In genomic region chr10:41834131-41834530, GRCm38 (mm10) we compare ENCODE assay signal across 15 mouse cellular contexts. TPM values are rescaled to one million over a fixed set of nuclear protein-coding genes. Genes with fewer than 3 reads are reported as not detected.
A peak's percentile ranks its signal among the peaks of the same experiment; 100 is the strongest.
DNase-seq lines count a peak whose midpoint lies in the region.
"Had no signal": no experiment of that assay in that cellular context is flagged by ENCODE, and none has a peak within 500 bp of the region (broad histone marks: within the 10 kb centered on the region; RNA-seq: fewer than 3 reads in every experiment).

No protein-coding gene starts in this region.

- peaks cover 7% of the 10 kb centered on the region; the same call in 1 of the 2 replicates for H3K4me1 ChIP-seq in limb, embryonic 10.5 days
- H3K4me1 ChIP-seq: forebrain, embryonic 12.5 days; neural tube, embryonic 12.5 days had no signal

- H3K27ac ChIP-seq in limb, embryonic 10.5 days: no peak overlapping the region
- H3K27ac ChIP-seq: forebrain, embryonic 12.5 days; neural tube, embryonic 12.5 days had no signal

- DNase-seq in thymus, postnatal 0 days (ENCODE audit: low spot score): peak; percentile 34
- DNase-seq in thymus, adult 18-20 months: no peak
- DNase-seq in cerebellum, adult 11 months: peak; percentile 57
- DNase-seq in cerebellum, adult 9-11 months: peak; percentile 84
- DNase-seq in thymus, postnatal 4 days: peak; percentile 43
- no peak for DNase-seq in limb, embryonic 10.5 days (ENCODE audit: low spot score)
- no peak for DNase-seq in gastrocnemius, adult 18-20 months (ENCODE audit: low spot score)
- DNase-seq: adrenal gland, postnatal 10 days; kidney, adult 2 months; kidney, postnatal 14 days; liver; liver, postnatal 0 days; right cerebral cortex, postnatal 14 days had no signal

- H3K27me3 ChIP-seq in limb, embryonic 10.5 days (ENCODE audit: low read depth, poor library complexity, severe bottlenecking): no peaks in the 10 kb centered on the region
- H3K27me3 ChIP-seq: forebrain, embryonic 12.5 days; neural tube, embryonic 12.5 days had no signal

- H3K36me3 ChIP-seq in limb, embryonic 10.5 days: no peaks in the 10 kb centered on the region
- H3K36me3 ChIP-seq: forebrain, embryonic 12.5 days; neural tube, embryonic 12.5 days had no signal

- H3K9me3 ChIP-seq in limb, embryonic 10.5 days (replicated peaks): 0 out of 2 replicates have a peak, but pooled peaks cover 2% of the 10 kb centered on the region
- H3K9me3 ChIP-seq: neural tube, embryonic 12.5 days had no signal

- H3K4me3 ChIP-seq in limb, embryonic 10.5 days: no peak overlapping the region
- H3K4me3 ChIP-seq: forebrain, embryonic 12.5 days; neural tube, embryonic 12.5 days had no signal

- WGBS in limb, embryonic 10.5 days: 88% methylated on average over 2 of the region's 2 CpGs

RNA-seq across cellular contexts. Expression of gene Sesn1, which starts 24.4 kb away (rescaled TPM):
- polyA plus RNA-seq in thymus, postnatal 0 days (2015; fragmentation: Nextera tagmentation; extraction: Ambion mirVana): 66.5 and 69.4 TPM in 2 replicates
- polyA plus RNA-seq in limb, embryonic 10.5 days (2016; fragmentation: Nextera tagmentation; extraction: Ambion mirVana): 19.7 and 26.3 TPM in 2 replicates
- 10 to 100 TPM; 17.0 to 40.1 TPM for total RNA-seq in gastrocnemius, adult 18-20 months (2021)

RNA-seq across cellular contexts. Expression of gene Cep57l1, which starts 24.5 kb away (rescaled TPM):
- 28.0 and 29.2 TPM in 2 replicates for polyA plus RNA-seq in thymus, postnatal 0 days (2015; fragmentation: Nextera tagmentation; extraction: Ambion mirVana)
- 19.6 and 25.9 TPM in 2 replicates for polyA plus RNA-seq in limb, embryonic 10.5 days (2016; fragmentation: Nextera tagmentation; extraction: Ambion mirVana)
- 1 to 10 TPM; 2.0 to 2.6 TPM for total RNA-seq in gastrocnemius, adult 18-20 months (2021)

Comparison
In these comparisons a context has a peak if more than half of its experiments do, and no peak if none do; other contexts are left out.
1. DNase-seq: peak in thymus, postnatal 0 days (single experiment), cerebellum, adult 11 months (single experiment), cerebellum, adult 9-11 months (single experiment) and thymus, postnatal 4 days (single experiment); none in thymus, adult 18-20 months (0 of 2), limb, embryonic 10.5 days (single experiment) and gastrocnemius, adult 18-20 months (single experiment).